Mouse (Mus musculus): Measurements from ENCODE around the gene Btaf1. TPM values are rescaled to one million over a fixed set of nuclear protein-coding genes. Genes with fewer than 3 reads are reported as not detected.

Gene Btaf1
- total and polyA plus RNA-seq, 3 experiments: 2.7 to 13.5 (median 12.4) TPM

DNA sequence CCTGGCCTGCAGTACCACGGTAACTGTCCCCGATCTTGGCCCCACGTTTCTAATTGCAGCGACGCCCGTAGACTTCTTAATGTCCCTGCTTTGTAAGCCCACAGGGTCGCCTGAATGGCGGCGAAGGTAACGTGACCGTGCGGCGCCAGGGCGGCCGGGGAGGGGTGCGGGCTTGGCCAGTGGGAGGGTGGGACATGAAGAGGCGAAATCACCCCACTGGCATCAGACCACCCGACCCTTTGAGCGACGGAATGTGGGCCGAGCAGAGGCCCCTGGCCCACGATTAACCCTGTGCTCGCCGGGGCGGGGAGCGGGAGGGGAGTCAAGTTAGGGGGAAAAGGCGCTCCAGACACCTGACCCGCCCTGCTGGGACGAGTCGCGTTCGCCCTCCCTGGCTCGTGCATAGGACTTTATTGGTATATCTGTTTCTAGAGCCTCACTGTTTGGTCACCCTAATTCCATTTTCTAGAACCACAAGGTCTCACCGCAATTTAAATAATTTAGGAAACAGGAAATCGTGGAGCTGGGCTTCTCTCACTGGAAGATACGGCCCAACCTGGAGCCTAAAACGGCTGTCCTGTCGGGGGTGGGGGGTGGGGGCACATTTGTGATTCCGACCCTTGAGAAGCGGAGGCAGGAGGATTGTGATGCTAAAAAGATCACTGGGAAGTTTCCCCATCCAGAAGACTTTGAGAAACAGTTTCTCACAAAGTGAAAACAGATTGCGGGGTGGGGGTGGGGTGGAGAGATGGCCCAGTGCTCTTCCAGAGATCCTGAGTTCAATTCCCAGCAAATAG lies 21.5 kb upstream of the Btaf1 start:
- Histone ChIP-seq H3K9ac (ENCODE audit: low read depth, low read length) (peak overlapping the region; percentile 49), H3K4me1 (ENCODE audit: control insufficient read depth, insufficient read depth, low read length) (no peaks in the 10 kb centered on the region), H3K27me3 (ENCODE audit: control insufficient read depth, insufficient read depth, low read length) (no peaks in the 10 kb centered on the region), H3K4me3 (peak overlapping the region; percentile 54), H3K79me2 (replicated peaks; ENCODE audit: control insufficient read depth, insufficient read depth, low read length) (no peaks in the 10 kb centered on the region), H3K27ac (peak overlapping the region; percentile 69), H3K36me3 (ENCODE audit: control insufficient read depth, insufficient read depth, low read length) (no peaks in the 10 kb centered on the region)
- DNase-seq: peak; percentile 48 to 64
- intact Hi-C loops (cut with DNase I): no loop called here
- no peak for TF ChIP-seq POLR2A (IDR thresholded peaks at IDR 0.05; ENCODE audit: insufficient read depth, low read depth, low read length)
- TF ChIP-seq CTCF (IDR thresholded peaks at IDR 0.05): no peak
- no peak for TF ChIP-seq EP300 (IDR thresholded peaks at IDR 0.05; ENCODE audit: insufficient read depth, low read depth, low read length)
- WGBS: 3% methylated on average over 41 of the region's 41 CpGs

DNA sequence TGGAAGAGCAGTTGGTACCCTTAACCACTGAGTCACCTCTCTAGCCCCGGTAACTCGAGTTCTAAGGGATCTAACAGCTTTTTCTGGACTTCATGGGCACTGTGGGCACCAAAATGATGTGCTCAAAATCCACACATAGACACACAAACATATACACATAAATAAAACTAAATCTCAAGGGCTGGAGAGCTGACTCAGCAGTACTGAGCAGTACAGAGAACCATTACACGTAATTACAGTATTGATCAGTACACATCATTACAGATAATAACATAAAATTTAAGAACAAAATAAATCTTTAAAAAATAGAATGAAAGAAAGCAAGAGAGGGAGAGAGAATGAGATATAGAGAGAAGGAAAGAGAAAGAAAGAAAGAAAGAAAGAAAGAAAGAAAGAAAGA lies 16.7 kb upstream of the Btaf1 start:
- Histone ChIP-seq H3K9ac (ENCODE audit: low read depth, low read length) (no peak overlapping the region), H3K27me3 (ENCODE audit: control insufficient read depth, insufficient read depth, low read length) (no peaks in the 10 kb centered on the region), H3K4me1 (ENCODE audit: control insufficient read depth, insufficient read depth, low read length) (no peaks in the 10 kb centered on the region), H3K27ac (no peak overlapping the region), H3K36me3 (ENCODE audit: control insufficient read depth, insufficient read depth, low read length) (no peaks in the 10 kb centered on the region), H3K4me3 (no peak overlapping the region), H3K79me2 (replicated peaks; ENCODE audit: control insufficient read depth, insufficient read depth, low read length) (no peaks in the 10 kb centered on the region)
- 72% methylated on average over 3 of the region's 3 CpGs for WGBS
- TF ChIP-seq POLR2A (IDR thresholded peaks at IDR 0.05; ENCODE audit: insufficient read depth, low read depth, low read length): no peak
- no peak for TF ChIP-seq EP300 (IDR thresholded peaks at IDR 0.05; ENCODE audit: insufficient read depth, low read depth, low read length)
- TF ChIP-seq CTCF (IDR thresholded peaks at IDR 0.05): no peak
- DNase-seq: no peak
- intact Hi-C loops (cut with DNase I): no loop called here

DNA sequence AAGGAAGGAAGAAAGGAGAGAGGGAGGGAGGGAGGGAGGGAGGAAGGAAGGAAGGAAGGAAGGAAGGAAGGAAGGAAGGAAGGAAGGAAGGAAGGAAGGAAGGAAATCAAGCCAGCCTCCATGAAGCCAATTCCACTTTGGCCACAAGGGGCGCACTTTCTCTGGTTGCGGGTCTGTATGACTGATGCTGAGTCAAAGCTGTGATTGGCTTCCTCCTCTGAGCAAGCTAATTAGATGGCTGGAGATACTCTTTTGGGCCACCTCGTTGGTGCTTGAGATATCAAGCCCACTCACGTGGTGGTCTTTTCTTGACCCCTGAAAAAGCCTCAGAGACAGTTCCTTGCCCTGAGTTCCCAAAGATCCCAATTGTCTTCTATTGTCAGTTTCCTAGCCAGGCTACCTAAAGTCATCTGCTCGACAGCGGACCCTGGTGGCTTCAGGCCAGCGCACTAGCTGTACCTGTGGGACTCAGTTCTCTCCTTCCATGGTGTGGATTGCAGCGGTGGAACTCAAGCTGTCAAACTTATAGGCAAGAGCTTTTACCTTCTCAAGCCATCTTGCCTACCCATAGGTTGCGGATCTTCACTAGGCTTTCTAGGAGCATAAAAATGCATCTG lies 16.1 kb upstream of the Btaf1 start:
- peak; percentile 24 to 65 for DNase-seq
- Histone ChIP-seq H3K4me3 (no peak overlapping the region), H3K27me3 (ENCODE audit: control insufficient read depth, insufficient read depth, low read length) (no peaks in the 10 kb centered on the region), H3K27ac (no peak overlapping the region), H3K79me2 (replicated peaks; ENCODE audit: control insufficient read depth, insufficient read depth, low read length) (no peaks in the 10 kb centered on the region), H3K36me3 (ENCODE audit: control insufficient read depth, insufficient read depth, low read length) (no peaks in the 10 kb centered on the region), H3K4me1 (ENCODE audit: control insufficient read depth, insufficient read depth, low read length) (no peaks in the 10 kb centered on the region), H3K9ac (ENCODE audit: low read depth, low read length) (no peak overlapping the region)
- intact Hi-C loops (cut with DNase I): no loop called here
- TF ChIP-seq POLR2A (IDR thresholded peaks at IDR 0.05; ENCODE audit: insufficient read depth, low read depth, low read length): no peak
- TF ChIP-seq EP300 (IDR thresholded peaks at IDR 0.05; ENCODE audit: insufficient read depth, low read depth, low read length): no peak
- peak; percentile 63 for TF ChIP-seq CTCF (IDR thresholded peaks at IDR 0.05)
- WGBS: 24% methylated on average over 9 of the region's 9 CpGs

DNA sequence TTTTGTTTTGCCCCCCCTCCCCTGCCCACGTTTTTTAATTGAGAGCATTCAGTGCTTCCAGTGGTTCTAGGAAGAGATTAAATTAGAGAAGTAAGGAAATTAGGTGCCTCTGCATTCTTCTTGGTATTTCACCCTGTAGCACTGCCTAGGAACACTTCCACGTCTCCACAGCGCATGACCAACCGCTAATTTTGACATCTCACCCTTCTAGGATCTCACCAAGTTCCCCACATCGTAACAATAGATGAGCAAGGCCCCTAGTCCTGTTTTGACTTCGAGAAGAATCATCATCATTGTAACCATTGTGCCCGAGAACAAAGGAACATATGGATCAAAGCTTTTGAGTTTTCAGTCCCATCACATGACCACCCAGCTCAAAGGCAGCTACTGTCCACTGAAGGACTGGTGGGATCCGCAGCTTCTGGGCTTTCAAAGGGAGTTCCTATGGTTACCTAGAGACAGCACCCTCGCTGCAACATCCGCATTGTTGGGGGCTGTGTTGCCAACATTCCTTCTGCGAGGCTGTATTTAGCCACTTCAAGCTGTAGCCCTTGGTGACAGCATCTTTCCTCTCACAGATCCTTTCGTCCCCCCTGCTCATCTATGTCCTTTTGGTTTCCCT lies 15.3 kb upstream of the Btaf1 start:
- no peaks in the 10 kb centered on the region for H3K79me2 ChIP-seq (replicated peaks; ENCODE audit: control insufficient read depth, insufficient read depth, low read length)
- TF ChIP-seq EP300 (IDR thresholded peaks at IDR 0.05; ENCODE audit: insufficient read depth, low read depth, low read length) (no peak), POLR2A (IDR thresholded peaks at IDR 0.05; ENCODE audit: insufficient read depth, low read depth, low read length) (no peak), CTCF (IDR thresholded peaks at IDR 0.05) (no peak)
- no peaks in the 10 kb centered on the region for H3K27me3 ChIP-seq (ENCODE audit: control insufficient read depth, insufficient read depth, low read length)
- 37% methylated on average over 12 of the region's 12 CpGs for WGBS
- no peaks in the 10 kb centered on the region for H3K36me3 ChIP-seq (ENCODE audit: control insufficient read depth, insufficient read depth, low read length)
- DNase-seq: no peak
- intact Hi-C loops (cut with DNase I): no loop called here
- H3K4me1 ChIP-seq (ENCODE audit: control insufficient read depth, insufficient read depth, low read length): no peaks in the 10 kb centered on the region
- no peak overlapping the region for H3K4me3 ChIP-seq
- H3K27ac ChIP-seq: no peak overlapping the region
- H3K9ac ChIP-seq (ENCODE audit: low read depth, low read length): no peak overlapping the region

DNA sequence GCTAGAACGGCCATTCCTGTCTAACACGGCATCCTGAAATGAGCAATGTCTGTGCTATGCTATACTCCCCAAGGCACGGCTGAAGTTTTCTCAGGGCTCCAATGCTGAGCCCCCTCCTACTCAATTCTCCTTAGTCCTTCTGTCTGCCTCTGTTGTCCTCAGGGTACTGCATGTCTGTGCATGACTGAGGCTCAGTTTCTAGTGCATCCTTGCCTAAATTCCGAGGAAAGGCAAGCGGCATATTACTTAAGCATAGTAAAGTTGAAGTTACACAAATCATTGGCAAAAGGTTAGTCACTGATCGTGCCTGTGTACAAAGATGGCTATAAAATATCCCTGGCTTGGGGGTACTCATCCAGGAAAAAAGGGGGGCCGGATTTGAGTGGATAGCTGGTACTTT lies 12.8 kb upstream of the Btaf1 start:
- intact Hi-C loops (cut with DNase I): no loop called here

DNA sequence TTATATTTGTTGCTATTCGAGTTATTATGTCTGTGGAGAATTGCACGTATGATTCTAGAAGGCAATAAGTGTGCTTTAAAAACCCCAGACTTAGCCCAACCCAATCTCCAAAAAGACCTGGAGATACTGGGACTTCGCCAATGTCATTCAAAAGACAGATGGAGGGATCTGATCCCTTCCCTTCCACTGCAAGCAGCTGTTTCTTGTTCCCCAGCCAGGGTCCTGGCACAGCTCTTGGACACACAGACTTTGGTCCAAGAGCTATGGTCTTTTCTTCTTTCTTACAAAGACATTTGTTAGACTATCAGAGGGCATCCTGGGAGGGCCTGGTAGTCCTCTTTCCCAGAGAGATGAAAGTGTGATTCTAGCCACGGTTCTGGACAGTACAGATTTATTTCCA lies 9.7 kb upstream of the Btaf1 start:
- Histone ChIP-seq H3K27ac (no peak overlapping the region), H3K36me3 (ENCODE audit: control insufficient read depth, insufficient read depth, low read length) (no peaks in the 10 kb centered on the region), H3K4me3 (no peak overlapping the region), H3K4me1 (ENCODE audit: control insufficient read depth, insufficient read depth, low read length) (no peaks in the 10 kb centered on the region), H3K79me2 (replicated peaks; ENCODE audit: control insufficient read depth, insufficient read depth, low read length) (no peaks in the 10 kb centered on the region), H3K9ac (ENCODE audit: low read depth, low read length) (no peak overlapping the region), H3K27me3 (ENCODE audit: control insufficient read depth, insufficient read depth, low read length) (no peaks in the 10 kb centered on the region)
- intact Hi-C loops (cut with DNase I): no loop called here
- no peak for TF ChIP-seq CTCF (IDR thresholded peaks at IDR 0.05)
- no peak for TF ChIP-seq POLR2A (IDR thresholded peaks at IDR 0.05; ENCODE audit: insufficient read depth, low read depth, low read length)
- no peak for TF ChIP-seq EP300 (IDR thresholded peaks at IDR 0.05; ENCODE audit: insufficient read depth, low read depth, low read length)
- no peak for DNase-seq
- 75% methylated on average over 4 of the region's 4 CpGs for WGBS

More for the DNA sequence above, 12.8 kb upstream of the Btaf1 start:
- H3K9ac ChIP-seq (ENCODE audit: low read depth, low read length): no peak overlapping the region
- no peak overlapping the region for H3K27ac ChIP-seq
- no peak for DNase-seq
- H3K27me3 ChIP-seq (ENCODE audit: control insufficient read depth, insufficient read depth, low read length): no peaks in the 10 kb centered on the region
- no peaks in the 10 kb centered on the region for H3K36me3 ChIP-seq (ENCODE audit: control insufficient read depth, insufficient read depth, low read length)
- no peaks in the 10 kb centered on the region for H3K4me1 ChIP-seq (ENCODE audit: control insufficient read depth, insufficient read depth, low read length)
- TF ChIP-seq CTCF (IDR thresholded peaks at IDR 0.05) (no peak), POLR2A (IDR thresholded peaks at IDR 0.05; ENCODE audit: insufficient read depth, low read depth, low read length) (no peak)
- 76% methylated on average over 7 of the region's 7 CpGs for WGBS
- H3K4me3 ChIP-seq: no peak overlapping the region
- H3K79me2 ChIP-seq (replicated peaks; ENCODE audit: control insufficient read depth, insufficient read depth, low read length): no peaks in the 10 kb centered on the region
